Mouse (Mus musculus) megakaryocyte-erythroid progenitor cell, adult 5-6 weeks (primary cell): ENCODE results near the gene Foxn3. TPM values are rescaled to one million over a fixed set of nuclear protein-coding genes. Genes with fewer than 3 reads are reported as not detected.

Source experiments
- ATAC-seq: replicated peaks from 2 replicates; pipeline ENCODE4 v1.8.0; 2016; ENCODE audit warnings: mild to moderate bottlenecking, inconsistent platforms; ENCODE audit not compliant: severe bottlenecking, poor library complexity, low FRiP score, low TSS enrichment
- total RNA-seq, 2 experiments: library from RNA; stranded (forward) in 1 of 2; stranded (reverse) in 1 of 2; fragments of 200-1000, 215-1000 nt in 1 of 2; fragments of >200 nt in 1 of 2; fragmentation: Nextera tagmentation in 1 of 2; gene quantifications; 2 replicates each; pipeline ENCODE4 v1.2.3; 2014 to 2017

Gene Foxn3
- total RNA-seq, 2 experiments from 2014 or later, result 36.9 to 118 TPM

DNA sequence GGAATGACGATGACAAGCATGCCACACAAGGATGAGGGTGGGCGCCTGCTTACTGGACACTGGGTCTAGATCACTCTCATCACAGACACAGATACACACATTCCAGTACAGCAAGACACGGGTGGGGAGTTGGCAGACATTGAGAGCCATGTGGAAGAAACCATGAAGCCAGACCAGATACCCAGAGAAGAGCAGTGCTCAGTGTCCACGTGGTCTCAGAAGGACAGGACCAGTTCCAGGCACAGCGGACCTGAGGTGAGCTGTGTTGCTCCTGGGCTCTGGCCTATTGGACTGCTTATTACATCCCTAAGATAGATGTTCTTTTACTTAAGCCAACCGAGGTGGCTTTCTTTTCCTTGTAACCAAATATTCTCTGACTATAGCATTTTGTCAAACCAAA is 188.0 kb downstream of the Foxn3 start:
- ATAC-seq, result no peak

- ATAC-seq, result peak; percentile 22; the same call in 1 of the 2 replicates
Observed at GRCm38 (mm10) chr12:99374099-99374600, 189.2 kb downstream of the Foxn3 start.

DNA sequence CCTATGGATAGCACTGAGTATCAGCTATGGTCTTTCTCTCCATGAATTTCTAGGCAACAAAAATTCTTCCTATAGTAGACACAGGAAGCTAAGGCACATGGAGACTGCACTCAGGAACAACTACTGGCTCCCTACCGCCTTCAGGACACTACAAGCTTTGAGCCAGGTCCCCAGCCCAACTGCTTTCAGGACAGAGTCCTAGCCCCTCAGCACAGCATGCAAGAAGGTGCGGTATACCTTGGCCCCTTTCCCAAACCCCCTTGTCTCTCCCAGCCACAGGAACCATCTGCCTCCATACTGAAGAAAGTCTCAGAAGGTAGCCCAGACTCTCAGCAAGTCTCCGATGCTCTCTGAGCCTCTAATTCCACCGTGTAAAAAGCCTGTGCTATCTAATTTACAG is 189.8 kb downstream of the Foxn3 start:
- no peak for ATAC-seq

DNA sequence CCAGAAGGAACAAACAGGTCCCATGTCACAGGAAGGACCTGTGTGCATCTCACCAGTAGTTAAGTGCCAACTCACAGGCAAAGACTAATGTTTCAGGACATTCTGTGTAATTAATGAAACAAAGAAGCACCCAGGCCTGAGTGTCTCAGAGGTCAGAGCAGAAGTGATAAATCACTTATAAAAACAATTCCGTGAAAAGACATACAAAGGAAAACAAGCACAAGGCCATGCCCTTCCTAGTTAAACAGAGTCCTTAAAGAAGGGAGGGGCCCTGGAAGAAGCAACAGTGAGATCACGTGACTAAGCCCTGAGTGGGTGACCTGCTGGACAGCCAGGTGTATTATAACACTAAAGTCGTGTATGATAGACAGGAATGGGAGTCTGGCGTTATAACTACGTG is 191.9 kb downstream of the Foxn3 start:
- no peak for ATAC-seq

DNA sequence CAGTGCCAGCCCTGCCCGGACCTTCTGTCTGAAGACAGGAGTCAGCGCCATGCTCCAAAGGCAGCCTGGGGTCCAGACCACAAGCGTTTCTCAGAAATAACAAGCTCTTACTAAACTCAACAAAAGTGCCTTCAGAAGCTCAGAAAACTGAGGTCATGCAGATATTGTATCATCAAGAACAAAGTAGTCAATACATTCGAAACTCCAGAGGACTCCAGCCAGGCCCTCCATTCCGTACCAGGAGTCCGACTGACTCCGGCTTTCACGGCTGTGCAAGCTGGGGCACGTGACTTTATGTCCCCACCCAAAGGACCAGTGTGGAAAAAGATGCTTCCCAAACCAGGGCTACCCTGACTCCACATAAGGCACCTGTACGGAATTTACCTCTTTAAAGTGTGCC is 195.1 kb downstream of the Foxn3 start:
- no peak for ATAC-seq

DNA sequence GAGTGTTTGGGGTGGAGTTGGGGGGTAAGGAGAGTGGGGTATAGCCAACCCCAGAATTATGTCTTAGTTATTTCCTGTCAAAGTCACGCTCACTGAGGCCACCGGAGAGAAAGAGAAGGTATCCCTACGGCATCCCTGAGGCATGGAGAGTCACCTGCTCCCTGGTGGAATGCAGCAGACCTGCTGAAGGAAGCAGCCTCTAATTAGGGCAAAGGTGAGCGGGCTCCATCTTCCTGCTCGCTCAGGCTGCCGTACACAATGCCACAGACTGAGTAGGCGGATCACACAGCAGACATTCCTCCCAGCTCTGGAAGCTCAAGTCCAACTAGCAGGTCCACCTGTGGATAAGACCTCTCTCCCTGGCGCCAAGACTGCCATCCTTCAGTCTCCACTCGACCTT is 197.4 kb downstream of the Foxn3 start:
- no peak for ATAC-seq

- ATAC-seq, result no peak
Observed at GRCm38 (mm10) chr12:99364201-99364600, 199.2 kb downstream of the Foxn3 start.

DNA sequence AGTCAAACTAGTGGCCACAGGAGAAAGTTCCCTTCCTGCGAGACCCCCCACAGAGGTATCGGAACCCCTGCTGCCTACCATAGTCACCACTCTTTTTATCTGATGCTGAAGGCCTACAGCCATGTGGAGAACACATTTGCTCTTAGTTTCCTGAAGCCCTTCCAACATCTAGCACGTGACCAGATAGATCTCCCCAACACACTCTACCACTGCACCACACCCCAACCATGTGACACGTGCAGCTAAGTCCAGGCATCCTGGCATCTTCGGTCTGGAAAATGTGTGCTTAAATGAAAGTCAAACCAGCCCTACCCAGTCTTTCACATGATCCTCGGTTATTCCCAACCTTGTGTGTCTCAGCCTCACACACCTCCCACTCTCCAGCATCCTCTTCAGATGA is 200.4 kb downstream of the Foxn3 start:
- peak; percentile 80 for ATAC-seq

- ATAC-seq, result no peak
Observed at GRCm38 (mm10) chr12:99361752-99362132, 201.6 kb downstream of the Foxn3 start.

DNA sequence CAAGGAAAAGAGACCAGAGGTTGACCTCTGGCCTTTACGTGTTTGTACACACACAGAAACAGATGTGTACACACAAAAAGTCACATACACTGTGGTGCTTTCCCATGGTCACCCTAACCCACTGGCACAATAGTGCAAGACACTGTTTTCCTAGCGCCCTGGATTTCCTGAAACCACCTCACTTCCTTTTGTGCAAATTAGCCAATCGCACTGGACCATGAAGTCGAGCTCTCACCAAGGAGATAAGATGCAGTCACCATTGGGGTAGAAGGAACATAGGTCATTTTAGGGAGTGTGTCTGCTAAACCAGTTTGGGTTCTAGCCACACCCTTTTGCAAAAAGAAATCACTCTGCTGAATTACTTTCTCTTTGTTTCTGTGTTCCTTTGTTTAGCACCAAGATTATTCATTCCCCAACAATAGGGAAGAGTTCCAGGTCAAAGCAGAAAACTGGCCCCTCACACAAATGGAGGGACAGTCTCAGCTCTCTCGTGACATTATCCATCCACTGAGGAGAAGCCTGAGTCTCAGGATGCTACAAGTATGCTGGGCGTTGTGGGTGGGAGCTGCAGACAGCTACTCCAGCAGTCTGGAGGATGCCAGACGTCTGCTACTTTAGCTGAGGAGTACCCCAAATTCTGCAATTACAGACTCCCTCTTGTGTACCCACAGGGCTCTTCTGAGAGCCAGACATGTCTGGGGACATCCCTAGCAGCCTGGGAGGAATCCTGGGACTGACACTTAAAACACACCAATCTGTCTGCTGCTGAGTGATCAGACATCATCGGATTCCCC is 202.2 kb downstream of the Foxn3 start:
- ATAC-seq, result no peak

DNA sequence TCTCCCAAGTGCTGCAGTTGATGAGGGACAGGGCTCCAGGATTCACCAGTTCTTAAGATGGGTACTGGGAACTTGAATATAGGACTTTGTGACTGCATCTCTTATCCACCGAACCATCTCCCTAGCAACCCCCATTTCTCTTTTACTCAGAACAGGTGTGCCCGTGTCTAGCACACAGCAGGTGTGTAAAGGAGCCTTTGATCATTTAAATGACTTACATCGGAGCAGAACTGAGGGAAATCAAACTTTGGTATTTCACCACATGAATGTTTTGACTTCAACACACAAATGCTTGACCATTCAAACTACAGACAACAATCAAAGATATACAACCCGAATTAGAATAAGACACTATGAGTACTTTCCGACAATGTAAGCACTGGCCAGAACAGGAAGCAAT is 204.7 kb downstream of the Foxn3 start:
- ATAC-seq, result no peak

DNA sequence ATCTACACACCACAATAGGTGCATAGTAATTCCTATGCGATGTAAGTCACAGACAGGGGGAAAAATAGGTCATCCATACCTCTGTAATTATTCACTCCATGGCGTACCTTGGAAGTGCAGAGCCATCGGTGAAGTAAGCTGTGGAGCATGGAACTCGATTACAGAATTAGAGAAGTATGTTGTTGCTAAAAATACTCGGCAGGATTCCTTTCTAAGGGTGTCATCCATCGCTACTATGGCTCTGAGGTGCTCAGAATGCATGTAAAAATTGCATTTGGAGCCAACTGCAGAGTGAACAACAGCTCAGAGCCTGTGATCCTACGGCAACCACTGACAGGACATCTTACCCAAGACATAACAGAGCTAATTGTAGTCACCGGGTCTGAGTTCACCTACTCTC is 206.7 kb downstream of the Foxn3 start:
- ATAC-seq, result no peak

DNA sequence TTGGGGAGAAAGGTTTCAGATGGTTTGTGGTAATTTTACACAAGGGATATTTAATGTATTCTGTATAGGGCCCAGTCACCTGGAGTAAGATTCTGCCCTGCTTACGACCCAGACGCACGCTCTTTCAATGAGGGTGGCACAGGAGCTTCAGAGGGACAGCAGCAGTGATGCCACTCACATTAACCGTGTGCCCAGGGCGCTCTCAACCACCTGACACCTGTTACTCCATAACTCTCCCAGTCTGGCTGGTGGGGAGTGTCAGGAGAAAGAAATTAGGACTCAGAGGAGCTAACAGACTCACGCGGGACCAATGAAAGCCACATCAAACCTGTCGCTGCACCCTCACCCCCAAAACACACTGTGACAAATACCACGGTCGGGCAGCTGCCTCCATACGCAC is 209.7 kb downstream of the Foxn3 start:
- no peak for ATAC-seq

GRCm38 (mm10) chr12:99352583-99352982 is 210.8 kb downstream of the Foxn3 start:
- ATAC-seq, result peak; percentile 76

DNA sequence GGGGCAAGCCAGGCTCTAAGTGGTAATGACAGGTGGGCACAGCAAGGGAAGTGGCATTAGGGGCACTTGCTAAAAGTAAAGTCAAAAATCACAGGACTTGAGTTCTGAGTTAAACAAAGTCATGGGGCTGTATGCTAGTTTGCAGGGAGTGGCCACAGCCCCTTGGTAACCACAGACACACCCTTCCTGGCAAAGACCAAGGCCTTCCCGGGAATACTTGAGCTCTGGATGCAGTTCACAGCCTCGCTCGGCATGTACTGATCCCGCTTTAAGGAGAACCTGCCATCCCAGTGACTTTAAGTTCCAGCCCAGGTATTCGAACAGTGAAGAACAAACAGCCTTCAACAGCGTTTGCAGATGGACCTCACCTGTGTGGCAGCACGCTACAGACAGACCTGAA is 211.2 kb downstream of the Foxn3 start:
- no peak for ATAC-seq

DNA sequence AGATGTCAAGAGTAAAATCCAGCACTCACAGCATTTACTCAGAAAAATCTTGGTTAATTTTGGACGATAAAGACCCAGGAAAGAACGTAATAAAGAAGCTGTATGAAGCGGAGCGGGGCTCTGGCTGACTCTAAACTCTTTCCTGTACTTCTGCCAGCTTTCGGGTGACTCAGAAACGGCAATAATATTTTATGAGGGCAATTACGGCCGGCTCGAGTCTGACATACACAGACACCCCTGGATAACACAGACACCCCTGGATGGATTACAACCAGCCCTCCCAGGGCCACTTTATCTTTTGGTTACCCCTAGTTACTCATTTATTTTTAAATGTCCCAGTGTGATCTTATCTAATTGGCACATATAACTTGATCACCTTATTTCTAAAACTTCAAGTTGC is 211.7 kb downstream of the Foxn3 start:
- no peak for ATAC-seq

- ATAC-seq, result peak; percentile 82
Observed at GRCm38 (mm10) chr12:99349650-99349997, 213.8 kb downstream of the Foxn3 start.

DNA sequence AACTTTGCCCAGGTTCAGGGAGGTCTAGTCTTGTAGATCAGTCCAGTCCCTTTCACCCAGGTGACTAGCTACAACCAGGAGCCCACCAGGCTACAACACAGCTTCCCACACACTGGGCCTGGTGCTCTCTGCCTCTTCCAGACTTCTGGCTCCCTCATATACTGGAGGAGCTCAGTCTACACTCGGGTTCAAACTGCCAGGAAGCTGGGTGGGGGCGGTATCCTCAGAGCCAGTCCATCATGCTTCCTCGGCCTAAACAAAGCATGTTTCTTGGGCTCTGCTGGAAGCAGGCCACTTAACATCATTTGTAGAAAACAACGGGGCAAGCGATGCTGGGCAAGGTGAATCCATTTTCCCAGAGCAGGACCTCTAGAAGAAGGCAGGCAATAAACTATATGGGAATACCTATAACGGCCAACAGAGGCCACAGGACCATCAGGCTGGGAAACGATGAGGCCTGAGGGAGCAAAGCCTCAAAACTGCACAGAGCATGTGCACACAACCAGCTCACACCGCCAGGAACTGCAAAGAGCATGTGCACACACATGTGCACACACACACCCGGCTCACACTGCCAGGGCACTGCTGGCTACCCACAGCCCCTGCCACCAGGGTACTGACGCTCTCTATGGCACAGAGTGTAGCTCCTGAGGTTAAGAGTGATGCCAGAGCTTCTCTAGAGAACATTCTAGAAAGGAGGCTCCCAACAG is 214.3 kb downstream of the Foxn3 start:
- no peak for ATAC-seq

GRCm38 (mm10) chr12:99347512-99347911 is 215.9 kb downstream of the Foxn3 start:
- no peak for ATAC-seq

- ATAC-seq, result no peak
Observed at GRCm38 (mm10) chr12:99346982-99347381, 216.4 kb downstream of the Foxn3 start.

DNA sequence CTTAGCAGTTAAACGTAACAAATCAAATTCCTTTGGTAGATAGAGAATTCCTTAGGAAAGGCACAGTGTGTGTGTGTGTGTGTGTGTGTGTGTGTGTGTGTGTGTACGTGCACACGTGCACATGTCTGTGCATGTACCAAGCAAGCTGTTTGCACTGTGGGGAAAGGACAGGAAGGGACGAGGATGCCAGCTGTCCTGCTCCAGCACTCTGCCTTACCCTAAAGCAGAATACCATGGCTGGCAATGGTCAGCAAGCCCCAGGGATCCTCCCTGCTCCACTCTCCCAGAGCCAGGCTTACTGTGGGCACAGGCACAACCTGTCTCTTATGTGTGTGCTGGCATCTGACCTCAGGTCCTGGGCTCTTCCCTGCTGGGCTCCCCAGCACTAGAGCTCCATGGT is 218.1 kb downstream of the Foxn3 start:
- ATAC-seq, result no peak
